Mouse (Mus musculus) frontal cortex, adult (tissue): Measurements from ENCODE around the gene Cnpy3.

Source experiments
- ATAC-seq: cut with Nextera tagmentation; 2 replicates; pipeline ENCODE4 v1.9.2; 2017; ENCODE audit warnings: mild to moderate bottlenecking, moderate library complexity, mixed read lengths; ENCODE audit not compliant: low TSS enrichment

The Cnpy3 gene

DNA sequence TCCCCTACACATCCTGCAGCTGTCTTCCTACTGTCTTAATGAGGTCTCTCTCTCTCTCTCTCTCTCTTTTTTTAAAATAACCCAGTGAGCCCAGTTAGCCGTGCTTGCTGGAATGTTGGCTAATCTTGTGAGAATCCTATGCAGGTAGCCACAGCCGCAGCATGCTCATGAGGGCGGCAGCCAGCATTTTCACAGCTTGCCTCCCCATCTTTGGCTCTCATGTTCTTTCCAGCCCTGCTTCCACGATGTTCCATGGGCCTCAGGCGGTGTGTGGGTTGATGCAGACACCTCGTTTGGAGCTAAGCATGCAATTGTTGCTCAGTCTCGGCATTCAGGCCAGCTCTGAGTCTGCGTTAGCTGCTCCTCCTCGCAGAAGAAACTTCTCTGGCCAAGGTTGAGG is 12.9 kb upstream of the Cnpy3 start:
- peak; percentile 95 for ATAC-seq

DNA sequence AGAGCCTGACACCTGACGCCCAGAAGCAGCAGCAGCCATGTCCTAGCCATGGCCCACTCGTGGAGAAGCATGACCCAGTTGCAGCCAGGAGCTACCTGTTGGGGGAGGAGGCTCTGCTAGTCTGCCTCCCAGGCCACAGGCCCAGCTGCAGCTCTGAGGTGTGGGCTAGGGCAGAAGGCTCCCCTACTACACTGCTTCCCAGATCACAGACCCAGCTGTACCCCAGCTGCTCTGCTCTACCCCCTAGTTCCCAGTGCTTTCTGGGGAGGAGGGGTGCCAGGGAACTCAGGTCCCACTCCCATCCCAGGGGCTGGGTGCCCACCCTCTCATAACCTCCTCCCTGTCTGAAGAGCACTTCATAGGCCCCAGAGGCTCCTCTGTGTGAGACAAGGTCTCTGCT is 11.5 kb upstream of the Cnpy3 start, which contains the start of gene Ptcra:
Gene Ptcra, minus strand, starts transcription at position 169 of the 400 bp plus-strand sequence.
- no peak for ATAC-seq

DNA sequence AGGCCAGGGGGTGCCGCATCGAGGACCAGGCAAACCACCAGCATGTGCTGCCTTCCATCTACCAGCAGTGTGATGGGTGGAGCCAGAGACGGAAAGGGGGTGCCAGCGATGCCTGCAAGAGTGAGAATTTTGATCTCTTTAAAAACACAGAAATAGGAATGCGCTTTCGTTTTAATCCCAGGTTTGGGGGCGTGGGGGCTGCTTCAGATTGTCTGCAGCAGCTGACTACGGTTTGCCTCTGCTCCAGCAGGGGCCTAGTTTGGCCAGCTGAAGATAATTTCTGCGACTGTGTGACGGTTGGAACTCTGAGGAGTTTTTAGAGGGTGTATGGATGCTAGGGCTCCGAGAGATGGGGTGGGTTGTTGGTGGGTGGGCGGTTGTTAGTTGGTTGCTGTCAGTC is 6.7 kb upstream of the Cnpy3 start:
- peak; percentile 69; the same call in 1 of the 2 replicates for ATAC-seq

DNA sequence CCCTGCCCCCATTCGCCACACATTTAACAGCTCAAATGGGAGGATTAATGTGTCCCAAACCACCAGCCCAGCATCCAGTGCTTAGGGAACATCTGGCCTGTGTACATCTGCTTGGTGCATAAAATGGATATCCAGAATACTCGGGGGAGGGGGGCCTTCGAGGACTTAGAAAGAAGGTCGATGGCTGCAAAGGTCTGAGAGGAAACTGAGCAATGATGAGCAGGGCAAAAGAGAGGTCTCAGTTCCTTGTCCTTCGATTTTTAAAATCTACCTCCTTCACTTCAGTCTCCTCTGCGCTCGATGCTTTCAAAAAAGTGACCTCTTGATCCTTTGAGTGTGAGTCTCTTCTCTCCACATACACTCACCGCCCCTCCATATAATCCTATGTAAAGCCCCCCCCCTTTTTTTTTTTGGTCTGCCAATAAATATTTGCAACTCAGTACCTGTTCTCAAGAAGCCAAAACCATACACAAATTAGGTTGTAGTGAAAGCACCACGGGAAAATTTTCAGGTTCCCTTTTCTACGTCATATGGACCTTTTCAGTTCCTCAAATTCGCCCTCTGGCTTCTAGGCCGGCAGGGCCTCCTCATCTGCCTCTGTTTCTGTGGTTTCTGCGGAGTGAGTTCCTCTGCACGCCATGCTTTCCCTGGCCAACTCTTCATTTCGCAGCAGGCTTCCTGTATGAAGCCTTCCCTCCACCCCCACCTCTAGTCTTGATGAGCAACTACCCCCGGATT is 789 bp downstream of the Cnpy3 start:
- ATAC-seq = peak; percentile 34

DNA sequence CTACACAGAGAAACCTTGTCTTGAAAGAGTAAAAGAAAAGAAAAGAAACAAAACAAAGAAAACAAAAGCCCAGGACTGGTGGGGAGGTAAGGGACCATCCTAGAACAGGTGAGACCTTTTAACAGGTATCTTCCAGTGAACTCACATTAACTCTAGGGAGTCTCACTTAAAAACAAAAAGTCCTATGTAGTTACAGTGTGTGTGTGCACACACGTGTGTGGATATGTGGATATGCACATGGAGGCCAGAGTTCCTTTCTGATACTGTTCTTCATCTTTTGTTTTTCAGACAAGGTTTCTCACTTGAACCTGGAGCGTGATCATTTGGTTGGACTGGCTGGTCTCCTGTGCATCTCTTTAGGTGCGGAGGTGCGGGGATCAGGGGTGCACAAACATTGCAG is 1.4 kb downstream of the Cnpy3 start:
- no peak for ATAC-seq

DNA sequence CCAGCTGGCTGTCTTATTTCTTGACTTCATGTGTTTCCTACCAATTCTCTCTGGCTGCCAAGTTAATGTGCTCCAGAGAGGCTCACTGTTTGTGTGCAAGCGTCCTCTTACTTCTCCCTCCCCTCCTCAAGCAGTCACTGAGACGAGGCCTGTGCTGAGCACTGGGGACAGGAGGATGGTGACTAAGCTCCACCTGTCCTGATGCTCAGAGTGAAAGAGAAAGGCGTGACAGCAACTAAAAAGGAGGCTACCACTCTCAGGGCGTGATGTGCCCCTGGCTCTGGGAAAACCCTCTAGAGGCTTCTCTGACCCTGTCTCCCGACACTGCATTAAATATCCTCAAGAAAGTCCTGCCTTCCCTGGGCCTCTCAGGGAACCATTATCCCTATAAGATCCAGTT is 2.7 kb downstream of the Cnpy3 start:
- ATAC-seq = no peak

DNA sequence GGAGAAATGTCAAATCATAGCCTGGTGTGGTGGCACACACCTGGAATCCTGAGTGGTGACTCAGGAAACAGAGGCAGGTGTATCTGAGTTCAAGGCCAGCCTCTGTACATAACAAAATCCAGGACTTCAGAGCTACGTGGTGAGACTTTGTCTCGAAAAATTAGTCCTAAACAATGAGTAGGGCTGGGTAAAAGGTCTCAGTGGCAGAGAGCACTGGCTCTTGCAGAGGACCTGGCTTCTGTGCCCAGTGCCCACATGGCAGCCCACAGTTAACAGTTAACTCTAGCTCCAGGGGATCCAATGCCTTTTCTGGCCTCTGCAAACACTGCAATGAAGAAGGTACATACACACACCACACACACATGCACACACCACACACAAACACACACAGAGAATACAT is 4.2 kb downstream of the Cnpy3 start:
- no peak for ATAC-seq

DNA sequence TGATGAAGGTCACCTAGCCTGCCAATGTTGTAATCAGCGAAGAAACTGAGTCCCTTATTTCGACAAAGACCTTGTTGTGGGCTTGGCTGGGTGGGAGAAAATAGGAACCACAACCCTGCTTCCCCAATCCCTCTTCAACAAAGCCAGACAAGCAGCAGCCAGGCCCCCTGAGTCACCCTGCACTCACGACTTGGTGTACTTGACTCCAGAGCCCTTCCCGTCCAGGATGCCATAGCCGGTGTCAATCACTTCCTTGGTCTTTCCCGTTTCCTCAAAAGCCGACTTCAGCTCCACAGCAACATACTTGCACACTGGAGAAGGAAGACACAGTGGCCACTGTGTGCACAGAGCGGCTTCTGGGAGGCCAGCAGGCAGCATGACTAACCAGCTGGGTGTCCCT is 4.8 kb downstream of the Cnpy3 start:
- no peak for ATAC-seq

DNA sequence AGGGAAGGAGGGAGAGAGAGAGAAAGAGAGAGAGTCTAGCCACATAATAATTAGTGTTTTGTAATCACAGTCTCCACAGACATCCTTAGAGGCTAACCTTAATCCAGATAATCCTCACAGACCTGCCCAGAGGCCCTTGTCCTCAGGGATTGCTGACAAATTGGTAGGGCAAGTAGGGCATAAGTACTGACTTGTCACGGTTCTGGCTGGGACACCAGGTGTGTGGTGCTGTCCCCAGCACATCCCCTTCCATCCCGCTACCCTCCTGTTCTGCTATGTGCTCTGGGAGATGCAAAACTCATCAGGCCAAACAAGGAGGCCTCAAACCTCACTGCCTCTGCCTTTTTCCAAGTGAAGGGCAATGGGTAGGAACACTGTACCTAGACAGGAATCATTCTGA is 6.5 kb downstream of the Cnpy3 start:
- no peak for ATAC-seq

DNA sequence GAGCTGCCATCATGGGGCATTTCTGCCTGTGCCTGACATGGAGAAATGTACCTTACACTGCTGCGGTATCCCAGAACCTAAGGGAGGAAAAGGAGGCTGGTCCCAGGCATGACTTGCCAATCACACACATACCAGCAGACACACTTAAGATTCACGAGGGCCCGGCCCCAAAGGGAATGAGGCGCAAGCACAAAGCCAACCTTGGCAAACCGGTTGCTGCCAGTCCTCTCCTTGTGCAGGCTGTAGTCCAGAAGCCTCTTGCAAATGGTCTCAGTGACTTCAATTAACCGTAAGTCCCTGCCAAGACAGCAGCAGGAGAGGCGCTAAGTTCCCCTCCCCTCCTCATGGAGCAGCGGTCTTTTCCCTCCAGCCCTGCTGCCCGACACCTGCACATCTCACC is 9.0 kb downstream of the Cnpy3 start:
- ATAC-seq = no peak

DNA sequence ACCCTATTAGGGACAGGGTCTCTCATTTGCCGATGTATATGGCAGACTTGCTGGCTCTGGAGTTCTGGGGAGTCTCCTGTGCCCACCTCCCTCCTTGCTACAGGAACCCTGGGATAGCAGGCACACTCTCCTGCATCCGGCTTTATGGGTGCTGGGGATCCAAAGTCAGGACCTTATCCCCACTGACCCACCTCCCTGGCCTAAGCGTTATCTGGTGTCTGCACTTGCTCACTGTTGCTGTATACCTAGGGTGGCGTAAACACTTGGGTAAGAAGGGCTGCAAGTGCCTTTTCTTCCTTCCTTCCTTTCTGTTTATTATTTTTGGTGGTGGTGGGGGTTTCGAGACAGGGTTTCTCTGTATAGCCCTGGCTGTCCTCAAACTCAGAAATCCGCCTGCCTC is 10.7 kb downstream of the Cnpy3 start:
- ATAC-seq = no peak

DNA sequence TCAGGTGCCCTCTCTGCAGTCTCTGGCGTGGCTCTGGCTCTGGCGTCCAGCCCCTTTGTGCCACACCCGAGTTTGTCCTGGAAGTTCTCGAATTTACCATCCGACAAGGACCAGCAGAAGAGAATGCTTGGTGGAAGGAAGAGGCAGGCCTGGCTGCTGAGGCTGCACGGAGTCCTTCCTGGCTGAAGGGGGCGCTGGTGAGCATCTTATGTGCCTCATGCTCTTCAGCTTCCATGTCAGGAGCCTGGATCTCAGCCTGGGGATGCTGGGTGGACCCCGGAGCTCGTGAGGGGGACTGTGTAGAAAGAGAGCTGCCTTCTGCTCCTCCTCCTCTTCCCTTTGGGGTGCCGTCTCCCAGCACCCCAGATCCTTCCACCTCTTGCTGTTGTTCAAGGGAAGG is 15.9 kb downstream of the Cnpy3 start:
- ATAC-seq = peak; percentile 44; the same call in 1 of the 2 replicates

DNA sequence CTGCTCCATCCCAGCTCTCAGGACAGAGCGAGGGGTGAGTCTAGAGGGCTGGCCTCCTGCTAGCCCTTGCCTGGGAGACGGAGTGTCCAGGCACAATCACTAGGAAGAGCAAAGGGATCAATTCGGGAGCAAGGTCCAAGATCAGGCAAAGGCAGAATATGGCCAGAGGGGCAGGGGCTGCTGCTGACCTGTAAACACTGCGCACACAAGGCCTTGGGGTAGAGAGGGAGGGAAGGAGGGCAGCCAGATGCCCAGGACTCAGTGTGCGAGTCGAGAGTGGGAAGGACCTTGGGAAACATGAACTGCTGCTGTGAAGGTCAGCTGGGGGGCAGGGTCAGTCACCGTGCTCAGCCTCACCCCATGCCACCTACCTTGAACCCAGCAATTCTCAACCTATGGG is 16.7 kb downstream of the Cnpy3 start:
- no peak for ATAC-seq

DNA sequence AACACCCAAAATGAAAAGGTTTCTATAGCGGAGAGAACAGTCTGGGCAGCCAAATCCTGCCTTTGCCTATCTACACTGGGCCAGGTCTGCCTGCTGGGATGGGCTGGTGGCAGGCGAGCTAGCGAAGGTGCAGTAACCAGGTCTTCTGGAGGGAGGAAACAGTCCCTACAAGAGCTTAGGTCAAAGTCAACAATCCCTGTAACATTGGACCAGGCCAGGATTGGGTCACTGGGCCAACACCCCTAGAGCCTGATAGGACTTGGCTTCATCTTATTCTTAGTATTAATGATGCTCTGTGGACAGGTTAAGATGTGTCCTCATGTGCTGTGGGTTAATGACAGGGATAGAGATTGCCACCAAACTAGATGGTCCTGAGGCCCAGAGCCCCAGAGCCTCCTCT is 18.0 kb downstream of the Cnpy3 start:
- ATAC-seq = no peak

DNA sequence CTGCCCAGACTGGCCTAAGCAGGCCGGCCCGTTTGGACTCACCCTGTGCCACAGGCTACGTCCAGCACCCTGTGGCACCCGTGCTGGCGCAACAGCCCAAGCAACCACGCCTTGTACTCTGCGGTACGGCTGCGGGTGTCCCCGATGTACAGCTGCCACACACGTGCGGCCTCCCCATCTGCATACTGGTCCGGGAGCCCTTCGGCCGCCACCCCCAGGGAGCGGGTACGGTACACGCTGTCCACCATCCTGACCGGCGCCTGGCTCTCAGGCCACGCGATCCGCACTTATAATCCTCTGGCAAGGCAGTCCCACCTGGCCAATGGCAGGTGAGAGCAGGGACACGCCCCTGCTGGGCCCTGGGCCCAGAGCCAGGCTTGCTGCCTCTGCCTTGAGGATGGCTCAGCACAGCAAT is 23.1 kb downstream of the Cnpy3 start, which contains the start of gene Gnmt:
Gene Gnmt, minus strand, starts transcription at position 265 of the 415 bp plus-strand sequence.
- no peak for ATAC-seq

DNA sequence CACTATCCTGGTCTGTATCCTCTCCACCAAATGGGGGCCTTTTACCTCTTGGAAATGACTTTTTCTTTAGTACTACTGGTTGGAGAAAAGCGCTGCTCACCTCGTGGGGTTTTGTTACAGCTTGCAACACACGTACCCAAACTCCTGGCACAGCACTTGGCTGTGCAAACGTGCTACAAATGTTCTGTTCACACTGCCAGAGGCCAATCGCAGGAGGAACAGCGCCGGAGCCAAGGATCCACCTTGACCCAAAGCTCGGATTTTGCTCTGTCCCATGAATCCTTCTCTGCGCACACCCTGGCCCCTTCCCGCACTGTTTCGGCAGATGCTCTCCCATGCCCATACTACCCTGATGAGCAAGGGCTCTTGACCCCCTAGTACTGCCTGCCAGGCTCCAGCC is 23.5 kb downstream of the Cnpy3 start:
- no peak for ATAC-seq

DNA sequence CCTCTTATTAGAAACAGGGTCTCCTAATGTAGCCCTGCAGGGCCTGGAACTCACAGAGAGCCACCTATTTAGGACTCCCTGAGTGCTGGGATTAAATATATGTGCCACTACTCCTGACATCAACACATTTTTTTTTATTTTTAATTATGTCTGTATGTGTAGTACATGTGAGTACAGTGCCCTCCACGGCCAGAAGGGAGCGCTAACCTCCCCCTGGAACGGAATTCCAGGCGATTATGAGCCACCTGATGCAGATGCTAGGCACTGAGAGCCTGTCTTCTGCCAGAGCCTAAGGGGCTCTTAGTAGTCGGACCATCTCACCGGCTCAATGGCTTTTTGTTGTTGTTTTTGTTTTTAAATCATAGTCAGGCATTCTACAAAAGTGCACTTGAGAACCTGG is 24.0 kb downstream of the Cnpy3 start:
- no peak for ATAC-seq

DNA sequence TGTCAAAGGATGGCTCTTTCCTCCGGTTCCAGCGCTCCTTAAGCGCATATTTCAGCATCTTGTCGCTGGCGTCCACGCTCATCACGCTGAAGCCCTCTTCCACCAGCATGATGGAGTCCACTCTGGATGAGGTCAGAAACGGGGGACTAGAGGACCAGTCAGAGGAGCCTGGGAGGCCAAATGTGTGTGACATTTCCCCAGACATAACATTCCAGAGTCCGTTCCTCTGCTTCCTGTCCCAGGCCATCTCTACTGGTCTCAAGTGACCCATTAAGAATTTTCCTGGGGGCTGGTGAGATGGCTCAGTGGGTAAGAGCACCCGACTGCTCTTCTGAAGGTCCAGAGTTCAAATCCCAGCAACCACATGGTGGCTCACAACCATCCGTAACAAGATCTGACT is 24.7 kb downstream of the Cnpy3 start:
- ATAC-seq = no peak

DNA sequence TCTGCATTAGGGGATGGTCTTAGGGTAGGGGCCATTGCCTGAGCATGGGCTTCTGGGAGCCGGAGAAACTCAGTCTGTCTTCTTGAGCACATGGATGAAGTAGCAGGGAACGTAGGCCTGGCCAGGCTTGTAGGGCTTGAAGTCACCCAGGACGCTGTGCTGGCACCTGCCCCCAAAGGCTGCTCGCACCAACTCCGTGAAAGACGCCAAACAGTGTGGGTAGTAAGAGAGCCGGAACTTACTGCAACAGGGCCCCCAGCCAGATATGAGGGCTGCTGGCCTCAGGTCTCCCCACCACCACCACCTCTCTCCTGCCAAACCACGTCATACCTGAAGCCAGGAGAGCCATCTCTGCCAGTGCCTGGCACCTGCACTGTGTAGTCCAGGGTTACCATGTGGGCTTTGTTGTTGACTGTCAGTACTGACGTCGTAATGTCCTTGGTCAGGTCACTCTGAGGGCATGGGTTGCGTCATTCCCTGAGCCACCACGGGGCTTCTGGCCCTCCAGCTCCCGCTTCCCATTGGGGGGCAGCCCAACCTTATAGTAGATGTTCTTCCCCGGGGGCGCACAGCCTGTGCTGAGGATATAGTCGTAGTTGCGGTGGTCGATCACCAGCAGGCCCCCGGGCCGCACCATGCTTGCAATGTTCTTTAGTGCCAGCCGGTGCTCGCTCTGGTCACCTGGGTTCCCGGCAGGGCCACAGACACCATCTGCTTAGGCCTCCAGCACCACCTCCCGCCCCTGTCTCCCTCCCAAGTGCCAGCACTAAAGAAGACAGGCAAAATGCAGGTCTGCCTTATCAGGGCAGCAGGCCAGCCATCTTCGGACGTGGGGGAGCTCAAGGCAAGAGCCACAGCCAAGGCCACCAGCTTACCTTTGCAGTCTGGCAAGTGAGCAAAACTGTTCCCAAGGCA is 26.0 kb downstream of the Cnpy3 start:
- ATAC-seq = no peak

DNA sequence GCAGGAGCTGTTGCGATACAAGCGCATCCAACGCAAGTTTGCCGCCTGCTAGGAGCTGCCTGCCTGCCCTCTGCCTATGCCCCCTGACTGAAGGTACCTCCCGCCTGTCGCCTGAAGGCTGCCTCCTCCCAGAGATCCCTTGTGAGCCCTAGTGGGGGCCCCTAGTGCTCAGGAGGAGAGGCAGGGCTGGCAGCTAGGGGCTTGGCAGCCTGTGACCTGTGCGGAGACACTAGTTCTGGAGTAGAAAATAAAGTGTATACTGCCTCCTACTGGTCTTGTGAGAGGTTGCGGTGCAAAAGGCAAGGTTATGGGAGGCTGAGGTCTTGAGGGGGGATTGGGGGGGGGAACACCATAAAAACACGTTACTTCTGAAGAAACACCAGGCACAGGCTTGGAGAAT is 26.7 kb downstream of the Cnpy3 start:
- no peak for ATAC-seq

DNA sequence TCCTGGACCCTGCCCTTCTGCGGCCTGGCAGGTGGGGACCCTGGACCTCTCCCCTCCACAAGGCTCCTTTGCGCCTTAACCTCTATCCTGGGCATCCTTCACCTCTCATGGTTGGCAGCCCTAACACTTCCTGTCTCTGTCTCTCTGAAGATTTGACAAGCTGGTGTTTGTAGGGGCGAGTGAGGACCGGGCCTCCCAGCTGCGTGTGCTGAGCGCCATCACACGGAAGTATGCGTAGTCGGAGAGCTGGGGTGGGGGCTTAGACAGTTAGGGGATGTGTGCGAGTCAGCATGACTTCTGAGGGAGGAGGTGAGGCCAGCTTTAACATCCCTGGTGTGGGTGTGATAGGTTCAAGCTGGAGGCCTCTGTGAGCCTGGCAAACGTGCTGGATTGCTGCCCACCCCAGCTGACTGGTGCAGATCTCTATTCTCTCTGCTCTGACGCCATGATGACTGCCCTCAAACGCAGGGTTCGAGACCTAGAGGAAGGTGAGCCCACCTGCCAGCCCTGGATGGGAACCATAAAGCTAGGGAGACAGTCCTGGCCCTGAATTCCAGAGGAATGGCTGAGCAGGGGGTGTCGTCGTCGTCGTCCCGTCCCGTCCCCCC is 27.4 kb downstream of the Cnpy3 start:
- ATAC-seq = no peak

DNA sequence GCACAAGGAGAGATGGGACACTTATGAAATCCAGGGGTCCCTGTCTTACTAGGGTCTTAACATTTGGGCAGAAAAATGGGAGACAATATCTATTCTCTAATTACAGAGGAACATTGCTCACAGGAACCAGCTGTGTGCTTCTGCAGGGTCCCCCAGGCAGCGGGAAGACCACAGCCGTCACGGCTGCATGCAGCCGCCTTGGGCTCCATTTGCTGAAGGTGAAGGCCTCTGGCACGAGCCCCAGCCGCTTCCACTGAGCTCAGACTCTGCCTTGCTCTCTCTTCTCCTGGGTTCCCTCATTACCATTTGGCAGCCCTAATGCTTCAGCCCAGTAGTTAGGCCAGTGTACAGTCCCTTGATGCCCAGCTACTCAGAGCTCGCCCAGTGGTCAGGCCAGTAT is 30.9 kb downstream of the Cnpy3 start:
- no peak for ATAC-seq
